In genomic region chr4:74747985-74748384, GRCm38 (mm10) we compare ENCODE assay signal across 15 mouse cellular contexts.
A peak's percentile ranks its signal among the peaks of the same experiment; 100 is the strongest.
DNase-seq lines count a peak whose midpoint lies in the region; ATAC-seq and TF ChIP-seq lines count a peak whose summit lies in the region.
"Had no signal": no experiment of that assay in that cellular context is flagged by ENCODE, and none has a peak within 500 bp of the region (broad histone marks: within the 10 kb centered on the region; RNA-seq: fewer than 3 reads in every experiment).

No protein-coding gene starts in this region.

- H3K9ac ChIP-seq in forebrain, postnatal 0 days = no peak overlapping the region
- no peak overlapping the region for H3K9ac ChIP-seq in forebrain, embryonic 15.5 days (replicated peaks)
- no peak overlapping the region for H3K9ac ChIP-seq in kidney, embryonic 14.5 days (ENCODE audit: low read depth, low read length)
- H3K9ac ChIP-seq: liver, embryonic 13.5 days had no signal

- no peaks in the 10 kb centered on the region for H3K9me3 ChIP-seq in forebrain, postnatal 0 days (ENCODE audit: low read length)
- H3K9me3 ChIP-seq in forebrain, embryonic 15.5 days = no peaks in the 10 kb centered on the region
- no peaks in the 10 kb centered on the region for H3K9me3 ChIP-seq in kidney, embryonic 14.5 days (ENCODE audit: control insufficient read depth, low read length)
- H3K9me3 ChIP-seq in limb, embryonic 10.5 days (replicated peaks) = no peaks in the 10 kb centered on the region
- H3K9me3 ChIP-seq: liver, embryonic 13.5 days had no signal

- no peak overlapping the region for H3K27ac ChIP-seq in forebrain, postnatal 0 days (ENCODE audit: low read depth, low read length)
- no peak overlapping the region for H3K27ac ChIP-seq in forebrain, embryonic 15.5 days (replicated peaks)
- H3K27ac ChIP-seq in kidney, embryonic 14.5 days (ENCODE audit: low read depth, low read length) = no peak overlapping the region
- peak overlapping the region; percentile 14; the same call in 1 of the 2 replicates for H3K27ac ChIP-seq in limb, embryonic 10.5 days
- H3K27ac ChIP-seq: liver, embryonic 13.5 days had no signal

- ATAC-seq in forebrain, postnatal 0 days = no peak
- ATAC-seq in forebrain, embryonic 15.5 days (replicated peaks) = no peak
- peak; percentile 75; the same call in 1 of the 2 replicates for ATAC-seq in kidney, embryonic 14.5 days (ENCODE audit: low FRiP score, low TSS enrichment)

- H3K27me3 ChIP-seq in forebrain, postnatal 0 days (ENCODE audit: insufficient read depth, low read length) = no peaks in the 10 kb centered on the region
- H3K27me3 ChIP-seq in forebrain, embryonic 15.5 days = no peaks in the 10 kb centered on the region
- H3K27me3 ChIP-seq in kidney, embryonic 14.5 days (ENCODE audit: control insufficient read depth, insufficient read depth, low read length) = no peaks in the 10 kb centered on the region
- H3K27me3 ChIP-seq in limb, embryonic 10.5 days (ENCODE audit: low read depth, poor library complexity, severe bottlenecking) = no peaks in the 10 kb centered on the region
- H3K27me3 ChIP-seq: liver, embryonic 13.5 days had no signal

- H3K36me3 ChIP-seq in forebrain, postnatal 0 days (ENCODE audit: insufficient read depth) = no peaks in the 10 kb centered on the region
- no peaks in the 10 kb centered on the region for H3K36me3 ChIP-seq in forebrain, embryonic 15.5 days
- H3K36me3 ChIP-seq in kidney, embryonic 14.5 days (ENCODE audit: control insufficient read depth, insufficient read depth, low read length) = no peaks in the 10 kb centered on the region
- no peaks in the 10 kb centered on the region for H3K36me3 ChIP-seq in limb, embryonic 10.5 days
- H3K36me3 ChIP-seq: liver, embryonic 13.5 days had no signal

- no peak for TF ChIP-seq CTCF in forebrain, postnatal 0 days (IDR thresholded peaks at IDR 0.05; ENCODE audit: low read depth)

- H3K4me2 ChIP-seq in forebrain, postnatal 0 days (ENCODE audit: low read depth) = no peak overlapping the region
- H3K4me2 ChIP-seq in forebrain, embryonic 15.5 days (replicated peaks) = no peak overlapping the region
- H3K4me2 ChIP-seq in kidney, embryonic 14.5 days (replicated peaks; ENCODE audit: low read depth, low read length) = no peak overlapping the region
- H3K4me2 ChIP-seq: liver, embryonic 13.5 days had no signal

- 62% methylated on average over 2 of the region's 2 CpGs for WGBS in forebrain, postnatal 0 days
- WGBS in forebrain, embryonic 15.5 days = 71% methylated on average over 2 of the region's 2 CpGs
- 38% methylated on average over 2 of the region's 2 CpGs for WGBS in kidney, embryonic 14.5 days
- WGBS in limb, embryonic 10.5 days = 33% methylated on average over 2 of the region's 2 CpGs

- no peak overlapping the region for H3K4me3 ChIP-seq in forebrain, postnatal 0 days (ENCODE audit: low read depth, low read length)
- no peak overlapping the region for H3K4me3 ChIP-seq in forebrain, embryonic 15.5 days
- no peak overlapping the region for H3K4me3 ChIP-seq in kidney, embryonic 14.5 days (ENCODE audit: low read length)
- H3K4me3 ChIP-seq in limb, embryonic 10.5 days = no peak overlapping the region
- H3K4me3 ChIP-seq: liver, embryonic 13.5 days had no signal

- no peaks in the 10 kb centered on the region for H3K4me1 ChIP-seq in forebrain, postnatal 0 days (ENCODE audit: insufficient read depth)
- H3K4me1 ChIP-seq in forebrain, embryonic 15.5 days = no peaks in the 10 kb centered on the region
- H3K4me1 ChIP-seq in kidney, embryonic 14.5 days (ENCODE audit: control insufficient read depth, insufficient read depth, low read length) = no peaks in the 10 kb centered on the region
- peaks cover 11% of the 10 kb centered on the region for H3K4me1 ChIP-seq in limb, embryonic 10.5 days
- H3K4me1 ChIP-seq: liver, embryonic 13.5 days had no signal

- peak; percentile 1 for DNase-seq in forebrain, postnatal 0 days
- no peak for DNase-seq in kidney, postnatal 36 days
- DNase-seq in embryo, embryonic 11 days = peak; percentile 16
- no peak for DNase-seq in limb, embryonic 10.5 days (ENCODE audit: low spot score)
- no peak for DNase-seq in layer of hippocampus, postnatal 25 days (ENCODE audit: extremely low spot score in 1 of 2, low spot score in 1 of 2)
- no peak for DNase-seq in cerebellum, adult 11 months
- DNase-seq: adrenal gland, adult 8-10 months; cerebellum, adult 2 months; gastrocnemius, postnatal 36 days; kidney, adult 9 months; left cerebral cortex, postnatal 4 days; liver, embryonic 13.5 days; thymus, adult 18-20 months had no signal

Comparison
In these comparisons a context has a peak if more than half of its experiments do, and no peak if none do; other contexts are left out.
1. DNase-seq: peak in forebrain, postnatal 0 days (single experiment) and embryo, embryonic 11 days (single experiment); none in kidney, postnatal 36 days (0 of 2), limb, embryonic 10.5 days (single experiment), layer of hippocampus, postnatal 25 days (0 of 2) and cerebellum, adult 11 months (single experiment).